Mouse (Mus musculus) CD4-positive helper T cell, adult 2 months (primary cell): ENCODE data around the gene Naa80.

Source experiments
- DNase-seq: peaks from one replicate; pipeline ENCODE4 v3.0.0-alpha.2; 2012; ENCODE audit warnings: low read depth, missing footprints, low spot score

Naa80 gene

DNA sequence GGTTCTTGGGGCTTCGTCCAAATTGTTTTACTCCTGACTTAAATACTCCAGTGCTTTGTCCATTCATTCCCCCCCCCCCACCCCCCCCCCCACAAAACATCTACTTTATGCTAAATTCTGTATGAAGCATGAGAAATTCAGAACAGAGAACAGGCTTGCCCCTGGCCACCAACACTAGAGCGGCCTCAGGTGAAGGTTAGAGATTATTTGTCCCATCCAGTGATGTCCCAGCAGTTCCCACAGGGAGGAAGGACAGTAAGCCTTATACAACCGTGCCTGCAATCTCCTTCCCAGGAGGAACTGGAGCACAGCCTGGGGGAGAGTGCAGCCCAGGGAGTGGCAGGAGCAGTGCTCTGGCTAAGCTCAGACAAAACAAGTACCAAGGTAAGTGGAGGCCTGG lies at the start of gene Naa80:
Gene Naa80, plus strand, starts transcription at position 301 of the 400 bp plus-strand sequence.
- no peak for DNase-seq

DNA sequence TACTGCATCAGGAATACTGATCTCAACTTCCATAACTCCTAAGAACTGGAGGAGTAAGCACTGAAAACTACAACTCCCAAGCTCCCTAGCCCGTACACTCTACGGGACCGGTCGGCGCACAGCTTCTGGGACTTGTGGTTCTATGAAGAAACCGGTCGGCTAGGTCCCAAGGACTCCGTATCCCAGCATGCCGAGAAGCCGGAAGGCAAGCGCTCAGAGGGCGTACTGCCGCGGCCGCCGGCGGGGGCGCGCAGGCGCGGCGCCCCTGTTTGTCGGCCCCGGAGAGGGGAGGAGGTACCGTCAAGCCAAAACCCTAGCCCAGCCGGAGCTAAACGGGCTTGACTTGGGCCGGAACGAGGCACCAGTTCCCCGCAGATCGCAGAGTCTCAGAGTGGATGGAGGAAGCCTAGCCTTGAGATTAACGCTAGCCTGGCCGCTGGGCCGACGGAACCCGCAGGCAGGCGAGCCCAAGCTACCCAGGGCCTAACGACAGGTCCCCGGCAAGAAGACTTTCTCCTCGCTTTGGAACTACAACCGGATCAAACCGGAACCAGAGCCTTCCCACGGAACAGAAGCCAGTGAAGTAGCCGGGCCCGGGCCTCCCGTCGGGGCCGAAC lies 44.8 kb upstream of the Naa80 start, which contains the start of gene Tmem115:
Gene Tmem115, plus strand, starts transcription at position 155 of the 617 bp plus-strand sequence.
- peak; percentile 94 for DNase-seq

DNA sequence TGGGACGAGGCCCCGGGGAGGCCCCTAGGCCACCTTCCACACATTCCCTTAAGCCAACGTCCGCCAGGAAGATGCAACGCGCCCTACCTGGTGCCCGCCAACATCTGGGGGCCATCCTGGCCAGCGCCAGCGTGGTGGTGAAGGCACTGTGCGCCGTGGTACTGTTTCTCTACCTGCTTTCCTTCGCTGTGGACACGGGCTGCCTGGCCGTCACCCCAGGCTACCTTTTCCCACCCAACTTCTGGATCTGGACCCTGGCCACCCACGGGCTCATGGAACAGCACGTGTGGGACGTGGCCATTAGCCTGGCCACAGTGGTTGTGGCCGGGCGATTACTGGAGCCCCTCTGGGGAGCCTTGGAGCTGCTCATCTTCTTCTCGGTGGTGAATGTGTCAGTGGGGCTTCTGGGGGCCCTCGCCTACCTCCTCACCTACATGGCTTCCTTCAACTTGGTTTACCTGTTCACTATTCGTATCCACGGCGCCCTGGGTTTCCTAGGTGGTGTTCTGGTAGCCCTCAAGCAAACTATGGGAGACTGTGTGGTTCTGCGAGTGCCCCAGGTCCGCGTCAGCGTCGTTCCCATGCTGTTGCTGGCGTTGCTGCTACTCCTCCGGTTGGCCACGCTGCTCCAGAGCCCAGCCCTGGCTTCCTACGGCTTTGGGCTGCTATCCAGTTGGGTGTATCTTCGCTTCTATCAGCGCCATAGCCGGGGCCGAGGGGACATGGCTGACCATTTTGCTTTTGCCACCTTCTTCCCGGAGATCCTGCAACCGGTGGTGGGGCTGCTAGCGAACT lies 44.1 kb upstream of the Naa80 start:
- no peak for DNase-seq

DNA sequence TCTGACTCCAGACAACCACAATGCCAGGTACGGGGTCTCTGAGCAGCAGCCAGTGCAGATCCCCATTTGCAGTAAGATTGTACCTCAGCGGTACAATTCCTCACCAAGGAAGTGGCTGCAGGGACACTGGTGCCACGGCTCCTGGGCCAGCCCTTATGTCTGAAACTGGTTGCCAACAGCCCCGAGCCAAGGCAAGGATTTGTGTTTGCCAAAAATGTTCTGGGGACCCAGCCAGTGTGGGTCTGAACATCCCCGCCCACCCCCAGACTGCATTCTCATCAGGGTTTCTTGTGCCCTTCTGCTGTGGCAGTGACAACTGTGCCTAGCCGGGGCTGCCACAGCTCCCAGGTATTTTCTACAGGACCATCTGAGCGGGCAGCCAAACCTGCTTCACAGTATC lies 40.5 kb upstream of the Naa80 start:
- DNase-seq: no peak

DNA sequence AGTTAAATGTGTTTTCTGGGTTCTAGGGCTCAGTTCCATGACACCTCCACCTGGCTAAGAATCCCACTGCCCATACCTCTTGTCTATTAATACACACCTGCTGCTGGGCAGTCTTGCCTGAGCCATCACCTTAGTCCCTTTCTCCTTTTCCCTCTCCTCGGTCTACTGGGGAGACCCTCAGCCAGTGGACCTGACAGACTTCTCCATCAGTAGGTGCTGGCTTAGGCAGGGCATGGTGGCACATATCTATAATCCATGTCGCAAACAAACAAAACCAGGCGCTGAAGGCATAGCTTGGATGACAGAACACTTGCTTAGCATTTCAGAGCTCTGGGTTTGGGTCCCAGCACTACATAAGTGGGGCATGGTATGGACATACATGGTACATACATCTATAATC lies 40.0 kb upstream of the Naa80 start:
- DNase-seq: no peak

DNA sequence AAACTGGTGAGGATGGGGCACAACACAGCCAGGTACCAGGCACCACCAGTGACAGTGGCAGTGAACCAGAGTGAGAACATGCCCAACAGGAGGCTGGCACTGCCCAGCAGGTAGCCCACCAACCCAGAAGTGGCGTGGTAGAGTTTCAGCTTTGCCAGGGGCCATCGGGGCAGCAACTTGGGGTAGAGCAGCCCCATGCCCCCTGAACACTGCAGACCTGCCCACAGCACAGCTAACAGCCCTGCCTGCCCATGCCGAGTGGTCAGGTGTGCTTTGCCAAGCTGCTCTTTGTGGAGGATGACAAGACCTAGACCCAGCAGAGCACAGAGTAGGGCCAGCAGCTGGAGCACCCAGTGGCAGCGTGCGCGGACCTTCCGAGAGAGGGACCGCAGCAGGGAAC lies 38.7 kb upstream of the Naa80 start:
- no peak for DNase-seq

DNA sequence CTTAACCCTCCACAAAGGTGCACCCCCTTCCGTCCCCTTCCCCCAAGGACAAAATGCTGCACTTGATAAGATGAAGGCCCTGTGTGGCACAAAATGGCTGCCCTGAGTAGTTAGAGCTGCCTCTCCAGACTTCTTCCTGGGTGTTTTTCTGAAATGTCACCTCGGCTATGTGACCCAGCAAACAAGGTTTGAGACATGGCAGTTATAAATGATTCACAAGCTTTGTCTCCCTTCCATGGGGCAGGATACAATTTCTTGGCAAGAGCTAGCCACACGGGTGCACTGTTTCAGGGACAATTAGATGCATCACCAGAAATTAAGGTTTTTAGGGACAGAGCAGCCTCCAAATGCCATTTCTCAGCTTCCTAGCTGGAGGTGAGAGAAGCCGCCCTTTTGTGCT lies 38.3 kb upstream of the Naa80 start:
- no peak for DNase-seq

DNA sequence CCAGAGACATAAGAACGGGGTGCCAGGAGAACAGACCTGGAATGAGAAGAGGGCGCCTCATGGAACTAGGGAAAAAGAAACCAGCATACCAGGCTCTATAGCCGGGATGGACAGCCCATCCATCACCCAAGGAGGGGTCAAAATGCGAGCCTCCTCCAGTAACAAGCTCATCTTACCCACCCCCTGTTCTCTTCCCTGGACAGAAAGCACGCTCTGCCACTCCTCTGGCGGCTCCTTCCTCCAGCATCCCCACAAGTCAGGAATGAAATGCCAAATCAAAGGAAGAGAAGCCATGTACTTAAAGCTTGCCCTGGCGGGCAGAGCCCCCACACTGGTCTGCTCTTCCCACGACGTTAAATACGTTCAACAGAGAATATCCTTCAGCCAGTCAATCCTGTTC lies 37.7 kb upstream of the Naa80 start:
- DNase-seq: no peak

DNA sequence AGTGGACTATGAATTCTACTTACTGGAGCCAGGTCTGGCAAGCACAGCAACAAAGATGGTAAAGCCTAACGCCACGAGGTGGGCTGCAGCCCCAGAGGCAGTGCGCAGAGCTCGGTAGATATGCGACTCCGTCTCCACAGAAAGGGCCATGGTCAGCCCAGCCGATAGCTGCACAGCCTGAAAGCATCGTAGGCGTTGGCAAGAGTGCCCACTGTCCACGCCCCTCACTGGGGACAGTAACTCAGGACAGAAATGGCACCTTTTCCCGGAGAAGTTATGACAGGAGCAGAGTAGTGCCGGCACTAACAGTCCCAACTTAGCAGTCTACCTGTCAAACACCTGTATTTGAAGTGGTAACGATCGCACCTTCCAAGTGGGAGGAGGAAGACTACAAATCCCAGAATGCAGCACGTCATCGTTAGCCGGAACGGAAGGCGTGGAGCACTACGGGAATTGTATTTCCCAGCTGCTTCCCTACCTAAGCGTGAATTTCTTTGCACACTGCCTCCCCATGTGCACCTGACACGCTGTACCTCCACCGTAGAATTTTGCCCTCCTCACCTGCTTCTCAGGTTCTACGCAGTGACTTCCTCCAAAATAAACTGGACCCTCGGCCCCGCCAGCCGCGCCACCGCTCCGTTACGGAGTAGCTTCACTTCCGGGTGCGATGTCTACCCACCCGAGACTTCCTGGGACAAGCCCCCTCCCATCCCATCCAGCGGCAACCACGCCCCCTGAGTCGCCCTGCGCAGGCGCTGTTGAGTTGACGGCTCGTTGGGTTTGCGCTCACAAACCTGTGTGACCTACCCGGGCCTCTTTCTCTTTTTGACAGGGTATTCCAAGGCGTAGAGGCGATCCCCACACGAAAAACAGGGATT lies 37.0 kb upstream of the Naa80 start, which contains the start of the genes Cyb561d2 and Nprl2:
Gene Cyb561d2, minus strand, starts transcription at position 720 of the 878 bp plus-strand sequence.
Gene Nprl2, plus strand, starts transcription at position 753 of the 878 bp plus-strand sequence.
- peak; percentile 95 for DNase-seq

DNA sequence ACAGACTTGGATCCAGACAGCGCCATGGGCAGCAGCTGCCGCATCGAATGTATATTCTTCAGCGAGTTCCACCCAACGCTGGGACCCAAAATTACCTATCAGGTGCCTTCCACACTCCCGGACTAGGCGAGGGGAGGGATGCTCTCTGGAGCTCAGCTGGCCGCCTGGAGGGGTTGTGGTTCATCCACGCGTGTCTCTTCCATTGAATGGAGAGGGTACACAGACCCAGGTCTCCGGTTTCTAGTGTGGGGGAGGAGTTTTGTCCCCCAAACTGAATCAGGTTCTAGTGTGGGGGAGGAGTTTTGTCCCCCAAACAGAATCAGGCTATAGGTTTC lies 36.4 kb upstream of the Naa80 start:
- DNase-seq: no peak

DNA sequence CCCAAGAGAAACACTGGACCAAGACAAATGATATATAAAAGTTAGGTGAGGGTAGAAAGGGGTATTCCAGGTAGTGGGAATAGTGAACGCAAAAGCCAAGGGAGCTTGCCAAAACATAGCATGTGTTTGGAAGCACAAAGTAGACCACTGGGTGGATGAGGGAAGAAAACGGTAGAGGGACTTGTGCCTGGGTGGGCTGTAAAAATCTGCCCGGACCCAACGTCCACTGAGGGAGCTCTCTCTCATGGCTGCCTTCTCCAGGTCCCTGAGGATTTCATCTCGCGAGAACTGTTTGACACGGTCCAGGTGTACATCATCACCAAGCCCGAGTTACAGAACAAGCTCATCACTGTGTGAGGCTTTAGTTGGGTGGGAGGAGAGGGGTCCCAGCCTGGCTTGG lies 36.0 kb upstream of the Naa80 start:
- no peak for DNase-seq

DNA sequence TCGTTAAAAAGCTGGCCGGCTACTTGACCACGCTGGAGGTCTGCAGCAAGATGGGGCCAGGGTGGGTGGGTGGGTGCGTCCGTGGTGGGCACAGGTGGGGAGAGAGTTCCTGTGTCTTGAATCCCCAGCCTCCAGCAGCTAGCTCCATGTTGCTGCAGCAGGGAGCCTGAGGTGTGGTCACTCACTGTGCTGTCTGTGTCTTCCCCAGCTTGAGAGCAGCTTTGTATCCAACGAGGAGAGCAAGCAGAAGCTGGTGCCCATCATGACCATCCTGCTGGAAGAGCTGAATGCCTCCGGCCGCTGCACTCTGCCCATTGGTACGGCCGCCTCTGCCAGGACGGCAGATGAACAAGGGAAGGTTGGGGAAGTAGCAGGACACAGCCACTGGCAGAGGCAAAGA lies 35.4 kb upstream of the Naa80 start:
- DNase-seq: no peak

DNA sequence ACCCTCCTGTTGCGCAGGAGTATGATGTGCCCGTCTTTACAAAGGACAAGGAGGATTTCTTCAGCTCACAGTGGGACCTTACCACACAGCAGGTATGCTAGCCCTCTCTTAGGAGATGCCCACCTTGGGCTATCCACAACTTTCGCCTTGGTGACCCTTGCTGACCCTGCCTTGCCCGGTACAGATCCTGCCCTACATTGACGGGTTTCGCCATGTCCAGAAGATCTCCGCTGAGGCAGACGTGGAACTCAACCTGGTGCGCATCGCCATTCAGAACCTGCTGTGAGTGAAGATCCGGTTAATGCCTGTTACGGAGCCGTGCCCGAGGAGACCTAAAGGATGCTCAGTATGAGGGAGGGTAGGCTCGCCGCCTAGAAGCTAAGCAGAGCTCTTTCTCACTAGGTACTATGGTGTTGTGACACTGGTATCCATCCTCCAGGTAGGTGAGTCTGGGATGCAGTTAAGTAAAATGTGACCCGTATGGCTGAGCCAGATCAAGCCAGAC lies 34.4 kb upstream of the Naa80 start:
- DNase-seq: no peak

DNA sequence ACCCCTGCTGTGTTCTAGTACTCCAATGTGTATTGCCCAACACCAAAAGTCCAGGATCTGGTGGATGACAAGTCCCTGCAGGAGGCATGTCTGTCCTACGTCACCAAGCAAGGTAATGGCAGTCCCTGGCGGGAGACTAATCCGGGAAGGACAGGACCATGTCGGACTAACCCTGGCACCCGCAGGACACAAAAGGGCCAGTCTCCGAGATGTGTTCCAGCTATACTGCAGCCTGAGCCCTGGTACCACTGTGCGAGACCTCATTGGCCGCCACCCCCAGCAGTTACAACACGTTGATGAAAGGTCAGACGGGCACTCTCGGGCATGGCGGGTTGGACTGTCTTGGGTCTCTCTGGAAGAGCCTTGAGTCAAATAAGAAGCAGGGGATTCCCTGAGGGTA lies 34.0 kb upstream of the Naa80 start:
- no peak for DNase-seq

DNA sequence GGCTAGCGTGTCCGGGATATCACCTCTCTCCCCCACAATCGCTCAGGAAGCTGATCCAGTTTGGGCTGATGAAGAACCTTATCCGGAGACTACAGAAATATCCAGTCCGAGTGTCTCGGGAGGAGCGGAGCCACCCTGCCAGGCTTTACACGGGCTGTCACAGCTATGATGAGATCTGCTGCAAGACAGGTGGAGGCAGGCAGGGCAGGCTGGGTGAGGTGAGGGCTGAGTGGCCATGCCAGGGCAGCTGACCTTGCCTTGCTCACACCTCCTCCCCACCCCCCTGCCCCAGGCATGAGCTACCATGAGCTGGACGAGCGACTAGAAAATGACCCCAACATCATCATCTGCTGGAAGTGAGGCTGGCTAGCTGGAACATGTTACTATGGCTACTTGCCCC lies 33.5 kb upstream of the Naa80 start:
- DNase-seq: no peak

DNA sequence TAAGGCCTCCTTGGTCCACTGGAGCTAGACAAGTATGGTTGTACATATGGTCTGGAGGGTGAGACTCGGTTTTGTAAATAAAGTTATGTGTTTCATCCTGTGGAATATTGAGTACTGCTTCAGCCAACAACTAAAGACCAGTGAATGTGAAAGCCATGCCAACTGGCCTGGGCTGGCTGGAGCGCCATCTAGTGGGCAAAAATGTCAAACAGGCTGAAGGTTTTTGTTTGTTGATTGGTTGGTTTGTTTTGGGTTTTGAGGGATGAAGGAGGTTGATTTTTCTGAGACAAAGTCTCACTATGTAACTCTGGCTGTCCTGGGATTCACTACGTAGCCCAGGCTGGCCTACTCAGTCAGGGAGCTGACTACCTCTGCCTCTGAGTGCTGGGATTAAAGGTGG lies 33.1 kb upstream of the Naa80 start:
- DNase-seq: peak; percentile 78

DNA sequence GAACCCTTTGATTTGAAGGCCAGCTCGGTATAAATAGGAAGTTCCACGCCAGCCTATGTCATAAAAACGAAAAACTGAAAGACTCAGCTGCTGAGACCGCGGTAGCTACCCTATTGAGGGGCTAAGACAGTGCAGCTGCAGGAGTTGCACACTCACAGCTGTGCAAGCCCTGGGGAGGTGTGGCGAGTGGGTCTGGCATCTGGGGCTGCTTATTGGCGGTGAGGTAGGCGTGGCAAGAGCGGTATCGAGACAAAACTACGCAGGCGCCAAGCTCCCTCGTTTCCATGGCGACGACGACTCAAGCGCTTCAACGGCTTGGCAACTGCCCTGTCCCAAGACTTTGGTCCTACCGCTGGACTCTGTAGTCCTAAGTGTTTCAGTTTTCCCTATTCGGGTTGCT lies 31.7 kb upstream of the Naa80 start, which contains the start of gene Zmynd10:
Gene Zmynd10, plus strand, starts transcription at position 273 of the 400 bp plus-strand sequence.
- peak; percentile 86 for DNase-seq

DNA sequence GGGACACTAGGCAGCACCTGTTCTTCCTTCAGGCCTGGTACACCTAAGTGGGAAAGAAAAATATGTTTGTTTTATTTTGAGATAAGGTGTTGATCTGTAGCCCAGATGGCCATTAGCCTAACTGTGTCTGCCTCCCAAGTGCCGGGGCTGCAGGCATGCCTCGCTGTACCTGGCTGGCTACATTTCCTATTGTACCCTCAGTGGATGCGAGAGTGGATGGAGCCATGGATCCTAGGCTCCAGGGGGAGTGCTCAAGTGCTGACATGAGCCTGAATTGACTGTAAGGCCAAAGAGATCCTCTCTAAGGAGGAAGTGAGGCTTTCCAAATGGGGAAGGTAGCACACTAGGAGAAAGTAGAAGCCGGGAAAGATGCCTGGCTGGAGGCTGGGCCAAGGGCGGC lies 30.7 kb upstream of the Naa80 start:
- no peak for DNase-seq

DNA sequence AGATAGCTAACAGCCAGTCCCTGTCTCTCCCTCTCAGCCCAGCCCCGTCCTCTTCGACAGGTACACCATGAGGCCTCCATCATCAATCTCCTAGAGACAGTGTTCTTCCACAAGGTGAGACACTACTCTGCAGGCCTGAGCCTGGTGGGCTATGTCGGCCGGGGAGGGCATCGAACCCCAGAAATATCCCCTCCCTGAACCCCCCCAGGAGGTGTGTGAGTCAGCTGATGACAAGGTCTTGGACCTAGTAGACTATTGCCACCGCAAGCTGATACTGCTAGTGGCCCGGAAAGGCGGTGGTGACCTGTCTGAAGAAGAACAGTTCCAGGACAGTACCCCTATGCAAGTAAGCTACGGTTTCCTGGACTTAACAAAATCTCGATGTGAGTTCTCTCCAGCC lies 29.9 kb upstream of the Naa80 start:
- no peak for DNase-seq

DNA sequence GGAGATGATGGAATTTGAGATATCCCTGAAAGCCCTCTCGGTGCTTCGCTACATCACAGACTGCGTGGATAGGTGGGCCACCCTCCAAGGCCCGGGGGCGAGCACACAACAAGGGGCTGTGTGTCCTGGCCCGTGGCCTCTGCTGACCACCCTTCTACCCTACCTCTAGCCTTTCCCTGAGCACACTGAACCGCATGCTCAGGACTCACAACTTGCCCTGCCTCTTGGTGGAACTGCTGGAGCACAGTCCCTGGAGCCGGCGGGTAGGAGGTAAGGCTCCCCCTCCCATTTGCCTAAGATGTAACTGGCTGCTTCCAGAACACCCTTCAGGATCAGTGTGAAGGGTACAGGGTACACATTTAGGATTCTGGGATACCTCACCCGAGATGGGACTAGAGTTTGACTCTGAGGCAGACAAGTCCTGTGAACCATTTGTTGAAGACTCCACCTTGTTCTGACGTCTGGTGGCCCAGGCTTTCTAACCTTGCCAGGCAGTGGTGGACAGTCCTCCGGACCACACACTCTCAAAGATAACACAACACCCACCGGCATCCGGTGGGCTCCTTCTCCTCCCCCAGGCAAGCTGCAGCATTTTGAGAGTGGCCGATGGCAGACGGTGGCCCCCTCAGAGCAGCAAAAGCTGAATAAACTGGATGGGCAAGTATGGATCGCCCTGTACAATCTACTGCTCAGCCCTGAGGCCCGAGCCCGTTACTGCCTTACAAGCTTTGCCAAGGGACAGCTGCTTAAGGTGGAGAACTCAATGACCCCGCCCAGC lies 29.2 kb upstream of the Naa80 start:
- no peak for DNase-seq

DNA sequence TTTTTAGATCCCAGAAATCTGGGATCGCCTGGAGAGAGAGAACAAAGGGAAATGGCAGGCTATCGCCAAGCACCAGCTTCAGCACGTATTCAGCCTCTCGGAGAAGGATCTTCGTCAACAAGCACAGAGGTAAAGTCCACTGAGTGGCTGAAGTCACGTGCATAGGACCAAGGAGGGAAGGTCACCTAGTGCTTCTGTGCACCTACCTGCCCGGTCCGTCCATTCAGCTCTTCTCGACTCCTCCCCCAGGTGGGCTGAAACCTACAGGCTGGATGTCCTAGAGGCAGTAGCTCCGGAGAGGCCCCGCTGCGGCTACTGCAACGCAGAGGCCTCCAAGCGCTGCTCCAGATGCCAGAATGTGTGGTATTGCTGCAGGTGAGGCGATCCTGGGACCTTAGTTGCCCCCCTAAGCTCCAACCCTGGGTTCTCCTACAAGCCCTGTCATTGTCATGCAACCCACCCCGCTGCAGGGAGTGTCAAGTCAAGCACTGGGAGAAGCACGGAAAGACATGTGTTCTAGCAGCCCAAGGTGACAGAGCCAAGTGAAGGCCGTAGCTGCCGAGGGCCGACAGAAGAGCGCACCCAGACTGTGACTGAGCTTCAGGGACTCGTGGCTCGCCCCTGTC lies 28.1 kb upstream of the Naa80 start:
- DNase-seq: no peak
